Mouse (Mus musculus) kidney, embryonic 15.5 days (tissue): Measurements from ENCODE around the gene Acvr1. TPM values are rescaled to one million over a fixed set of nuclear protein-coding genes. Genes with fewer than 3 reads are reported as not detected.

Experiments
- ATAC-seq: fragments of 200-750 bp; cut with Nextera tagmentation; replicated peaks from 2 replicates; pipeline ENCODE4 v1.8.0; 2017; ENCODE audit warnings: moderate TSS enrichment; ENCODE audit not compliant: low FRiP score
- H3K27ac ChIP-seq: fragments of 300-500 bp; sonication (generic); 2 replicates; pipeline ENCODE4 v1.5.1; 2015; ENCODE audit warnings: mild to moderate bottlenecking, inconsistent platforms
- H3K27me3 ChIP-seq: fragments of 300-500 bp; sonication (generic); 2 replicates; pipeline ENCODE4 v1.6.1; 2015; ENCODE audit warnings: inconsistent platforms
- H3K36me3 ChIP-seq: fragments of 300-500 bp; sonication (generic); 2 replicates; pipeline ENCODE4 v1.6.1; 2015; ENCODE audit warnings: inconsistent platforms
- H3K4me1 ChIP-seq: fragments of 300-500 bp; sonication (generic); 2 replicates; pipeline ENCODE4 v1.6.1; 2015; ENCODE audit warnings: inconsistent platforms
- H3K4me2 ChIP-seq: fragments of 300-500 bp; sonication (generic); 2 replicates; pipeline ENCODE4 v1.6.1; 2015; ENCODE audit warnings: moderate library complexity, mild to moderate bottlenecking, inconsistent platforms
- H3K4me3 ChIP-seq: fragments of 300-500 bp; sonication (generic); replicated peaks from 2 replicates; pipeline ENCODE4 v1.5.1; 2015; ENCODE audit warnings: mild to moderate bottlenecking, inconsistent platforms
- H3K9ac ChIP-seq: fragments of 300-500 bp; sonication (generic); 2 replicates; pipeline ENCODE4 v1.6.1; 2015; ENCODE audit warnings: mild to moderate bottlenecking, inconsistent platforms
- H3K9me3 ChIP-seq: fragments of 300-500 bp; sonication (generic); replicated peaks from 2 replicates; pipeline ENCODE4 v1.6.1; 2016; ENCODE audit warnings: inconsistent platforms
- WGBS: fragments of 180-500 bp; shearing (Covaris S2); methylation state at CpG from one replicate; pipeline ENCODE4 v1.1.7; 2015; ENCODE audit warnings: mixed read lengths; 5-methylcytosine and 5-hydroxymethylcytosine counted together
- polyA plus RNA-seq: library from polyadenylated mRNA; unstranded; fragments of >200 nt; fragmentation: Nextera tagmentation; extraction: Ambion mirVana; gene quantifications from 2 replicates; pipeline ENCODE4 v1.2.1, GENCODE M21; 2015

Gene Acvr1
- polyA plus RNA-seq, 1 experiment from 2014 or later: 5.7 TPM

DNA sequence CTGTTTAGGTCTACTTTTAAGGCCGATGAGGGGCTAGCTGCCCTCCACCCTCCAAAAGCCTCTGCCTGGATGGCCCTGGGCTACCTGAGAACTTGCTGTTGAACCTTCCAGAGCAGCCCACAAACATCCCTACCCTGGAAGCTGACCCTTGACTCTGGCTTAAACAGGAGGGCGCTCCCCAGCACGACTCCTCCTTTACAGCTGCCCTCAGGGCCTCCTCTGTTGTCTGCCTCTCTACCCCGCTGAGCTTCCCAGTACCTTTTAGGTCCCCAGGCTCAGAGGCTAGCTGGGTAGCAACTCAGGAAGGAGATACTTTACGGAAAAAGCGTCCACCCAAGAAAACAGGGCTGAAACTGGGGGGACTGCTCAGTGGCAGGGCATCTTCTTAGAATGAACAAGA is 15.1 kb downstream of the Acvr1 start:
- Histone ChIP-seq H3K27ac (0 out of 2 replicates have a peak overlapping the region, but pooled peaks have one; percentile 60), H3K4me1 (peaks cover 53% of the 10 kb centered on the region), H3K36me3 (no peaks in the 10 kb centered on the region), H3K9ac (no peak overlapping the region), H3K4me3 (no peak overlapping the region), H3K27me3 (no peaks in the 10 kb centered on the region), H3K4me2 (no peak overlapping the region), H3K9me3 (no peaks in the 10 kb centered on the region)
- ATAC-seq: 0 out of 2 replicates have a peak, but pooled peaks have one; percentile 27
- 38% methylated on average over 6 of the region's 6 CpGs for WGBS

DNA sequence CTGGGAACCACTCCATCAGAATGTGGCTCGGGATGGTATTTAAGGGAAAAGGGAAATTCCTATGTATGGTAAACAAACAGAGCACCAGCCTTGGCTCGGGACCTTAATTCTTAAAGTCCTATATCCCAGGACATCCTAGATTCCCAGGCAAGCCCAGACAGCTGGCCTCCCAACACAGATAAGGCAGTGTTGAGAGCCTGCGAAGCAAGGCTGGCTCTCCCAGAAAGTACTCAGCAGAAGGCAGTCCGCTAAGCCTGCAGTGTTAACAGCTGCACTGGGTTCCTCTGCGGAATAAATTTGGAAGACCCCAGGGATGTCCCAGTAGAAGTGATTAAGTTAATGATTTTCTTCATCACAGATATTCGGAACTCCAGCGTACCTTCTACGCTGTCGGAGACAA is 16.5 kb downstream of the Acvr1 start:
- no peak overlapping the region for H3K4me3 ChIP-seq
- ATAC-seq: no peak
- no peaks in the 10 kb centered on the region for H3K9me3 ChIP-seq
- H3K27ac ChIP-seq: no peak overlapping the region
- no peaks in the 10 kb centered on the region for H3K36me3 ChIP-seq
- H3K27me3 ChIP-seq: no peaks in the 10 kb centered on the region
- H3K9ac ChIP-seq: no peak overlapping the region
- whole genome bisulfite sequencing: 69% methylated on average over 9 of the region's 9 CpGs
- H3K4me2 ChIP-seq: no peak overlapping the region
- H3K4me1 ChIP-seq: peaks cover 53% of the 10 kb centered on the region

DNA sequence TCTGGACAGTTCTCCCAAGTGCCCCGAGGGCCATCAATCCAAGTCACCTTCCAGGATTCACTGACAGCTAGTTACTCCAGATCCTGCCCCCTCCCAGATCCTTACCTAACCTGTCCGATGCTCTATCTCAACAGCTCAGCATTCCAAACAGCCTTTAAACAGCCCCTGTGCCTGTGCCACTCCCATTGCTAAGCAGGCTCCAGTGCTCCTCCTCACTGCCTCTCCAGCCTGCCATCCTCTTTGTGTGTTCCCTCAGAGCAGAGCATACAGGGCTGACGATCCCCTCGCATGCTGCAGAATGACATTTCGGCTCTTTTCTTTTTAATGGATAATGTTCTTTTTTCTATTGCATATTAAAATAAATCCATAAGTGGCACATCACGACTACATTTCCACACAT is 17.0 kb downstream of the Acvr1 start:
- H3K27ac ChIP-seq: no peak overlapping the region
- no peak for ATAC-seq
- no peak overlapping the region for H3K9ac ChIP-seq
- 54% methylated on average over 6 of the region's 6 CpGs for WGBS
- no peaks in the 10 kb centered on the region for H3K27me3 ChIP-seq
- peaks cover 53% of the 10 kb centered on the region for H3K4me1 ChIP-seq
- no peaks in the 10 kb centered on the region for H3K36me3 ChIP-seq
- H3K9me3 ChIP-seq: no peaks in the 10 kb centered on the region
- no peak overlapping the region for H3K4me3 ChIP-seq
- no peak overlapping the region for H3K4me2 ChIP-seq

DNA sequence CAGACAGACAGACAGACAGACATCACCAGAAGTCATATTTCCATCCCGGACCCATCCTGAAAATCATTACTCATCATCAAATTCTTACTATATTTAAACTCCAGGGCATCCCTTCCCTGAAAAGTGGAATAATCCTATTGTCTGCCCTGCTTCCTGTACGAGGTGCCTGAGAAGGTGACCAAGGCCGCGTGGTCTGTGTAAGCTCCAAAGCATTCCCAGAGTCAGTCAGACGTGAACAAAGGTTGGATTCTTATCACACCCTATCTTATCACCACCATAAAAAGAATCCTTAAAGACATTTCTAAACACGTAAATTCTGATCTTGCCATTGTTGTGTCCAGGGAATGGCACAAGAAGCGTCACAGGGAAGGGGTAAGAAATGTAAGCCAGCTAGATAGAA is 18.0 kb downstream of the Acvr1 start:
- no peak overlapping the region for H3K27ac ChIP-seq
- 43% methylated on average over 7 of the region's 7 CpGs for WGBS

DNA sequence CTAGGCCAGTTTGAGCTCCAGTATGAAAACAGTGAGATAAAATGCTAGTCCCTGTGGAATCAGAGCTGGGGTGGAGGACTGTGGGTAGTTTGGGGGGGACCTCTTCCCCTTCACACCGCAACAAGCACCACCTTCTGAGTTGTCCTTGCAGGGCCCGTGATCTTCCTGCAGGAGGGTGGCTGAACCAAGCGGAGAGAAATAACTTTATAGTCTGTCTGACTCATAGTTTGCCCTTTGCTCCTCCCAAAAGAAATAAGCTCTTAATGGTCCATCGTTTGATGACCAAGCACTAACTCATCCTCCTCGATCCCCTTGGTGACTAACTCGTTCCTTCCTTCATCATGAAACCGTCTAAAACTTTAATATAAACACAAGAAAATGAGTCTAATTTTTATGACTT is 20.7 kb downstream of the Acvr1 start:
- H3K9ac ChIP-seq: no peak overlapping the region
- H3K27ac ChIP-seq: no peak overlapping the region
- WGBS: 64% methylated on average over 7 of the region's 7 CpGs
- H3K4me2 ChIP-seq: no peak overlapping the region
- H3K9me3 ChIP-seq: no peaks in the 10 kb centered on the region
- H3K27me3 ChIP-seq: no peaks in the 10 kb centered on the region
- ATAC-seq: no peak
- no peak overlapping the region for H3K4me3 ChIP-seq
- peaks cover 29% of the 10 kb centered on the region for H3K4me1 ChIP-seq
- H3K36me3 ChIP-seq: no peaks in the 10 kb centered on the region

More for the DNA sequence above, 18.0 kb downstream of the Acvr1 start:
- Histone ChIP-seq H3K9ac (no peak overlapping the region), H3K27me3 (no peaks in the 10 kb centered on the region), H3K4me1 (peaks cover 49% of the 10 kb centered on the region), H3K4me3 (no peak overlapping the region), H3K36me3 (no peaks in the 10 kb centered on the region), H3K4me2 (no peak overlapping the region), H3K9me3 (no peaks in the 10 kb centered on the region)
- ATAC-seq: no peak

DNA sequence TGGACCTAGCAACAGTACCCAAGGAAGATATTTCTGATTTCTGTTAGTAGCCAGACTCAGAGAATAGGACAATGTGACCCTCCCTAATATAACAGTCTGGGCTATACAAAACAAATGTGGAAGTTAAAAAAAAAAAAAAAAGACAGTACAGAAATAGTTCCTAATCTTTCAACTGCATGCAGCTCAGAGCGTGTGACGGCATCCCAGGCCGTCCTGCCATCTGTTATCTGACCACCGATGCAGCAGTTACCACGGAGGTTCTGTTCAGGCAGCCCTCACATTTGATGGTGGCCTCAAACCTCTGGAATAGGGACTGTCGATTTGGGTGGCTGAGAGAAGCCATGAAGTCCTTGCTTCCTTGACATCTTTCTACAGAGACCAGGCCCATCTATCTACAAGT is 22.6 kb downstream of the Acvr1 start:
- Histone ChIP-seq H3K36me3 (no peaks in the 10 kb centered on the region), H3K27ac (no peak overlapping the region), H3K9ac (no peak overlapping the region), H3K27me3 (no peaks in the 10 kb centered on the region), H3K4me3 (no peak overlapping the region), H3K9me3 (no peaks in the 10 kb centered on the region), H3K4me1 (peaks cover 16% of the 10 kb centered on the region), H3K4me2 (no peak overlapping the region)
- ATAC-seq: no peak
- WGBS: 90% methylated on average over 6 of the region's 6 CpGs

DNA sequence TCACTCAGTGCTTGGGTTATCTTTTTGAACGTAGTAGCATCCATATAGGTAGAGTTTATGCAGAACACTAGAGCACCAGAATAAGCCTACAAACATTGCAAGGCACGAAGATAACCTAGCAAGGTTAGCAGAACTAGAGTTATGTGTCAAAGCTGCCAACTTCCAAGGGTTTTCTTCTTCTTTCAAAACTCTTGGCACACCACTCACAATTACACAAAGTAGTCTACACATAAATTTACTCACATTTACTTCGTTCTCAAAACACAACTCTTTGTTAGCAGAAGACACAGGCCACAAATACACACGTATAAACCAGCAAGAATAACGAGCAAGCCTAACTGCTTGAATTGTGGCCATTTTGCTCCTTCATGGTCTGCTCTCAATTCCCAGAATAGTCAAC is 23.7 kb downstream of the Acvr1 start:
- no peaks in the 10 kb centered on the region for H3K27me3 ChIP-seq
- ATAC-seq: no peak
- H3K4me2 ChIP-seq: no peak overlapping the region
- no peak overlapping the region for H3K4me3 ChIP-seq
- H3K36me3 ChIP-seq: no peaks in the 10 kb centered on the region
- H3K9ac ChIP-seq: no peak overlapping the region
- H3K27ac ChIP-seq: no peak overlapping the region
- peaks cover 19% of the 10 kb centered on the region for H3K4me1 ChIP-seq
- 88% methylated on average over 5 of the region's 5 CpGs for WGBS
- H3K9me3 ChIP-seq: no peaks in the 10 kb centered on the region

DNA sequence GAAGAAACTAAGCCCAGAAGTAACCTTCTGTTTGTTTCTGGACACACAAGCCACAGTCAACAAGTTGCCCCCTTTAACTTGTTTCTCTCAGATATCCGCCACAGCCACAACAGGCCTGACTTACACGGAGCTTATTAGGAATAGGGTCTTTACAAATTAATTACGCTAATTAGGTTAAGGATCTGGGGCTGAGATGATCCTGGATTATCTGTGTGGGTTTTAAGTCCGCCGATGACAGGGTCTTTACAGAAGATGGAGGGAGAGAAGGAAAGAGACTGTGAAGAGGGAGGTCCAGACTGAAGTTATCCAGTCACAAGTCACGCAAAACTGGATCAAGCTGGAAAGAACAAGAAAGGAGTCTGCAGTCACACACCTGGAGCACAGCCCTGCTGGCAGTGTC is 28.8 kb downstream of the Acvr1 start:
- WGBS: 90% methylated on average over 6 of the region's 6 CpGs
- no peak overlapping the region for H3K4me3 ChIP-seq
- ATAC-seq: no peak
- no peaks in the 10 kb centered on the region; the same call in 1 of the 2 replicates for H3K36me3 ChIP-seq
- H3K4me2 ChIP-seq: no peak overlapping the region
- no peak overlapping the region for H3K9ac ChIP-seq
- peaks cover 44% of the 10 kb centered on the region for H3K4me1 ChIP-seq
- no peaks in the 10 kb centered on the region for H3K27me3 ChIP-seq
- no peaks in the 10 kb centered on the region for H3K9me3 ChIP-seq
- no peak overlapping the region for H3K27ac ChIP-seq

DNA sequence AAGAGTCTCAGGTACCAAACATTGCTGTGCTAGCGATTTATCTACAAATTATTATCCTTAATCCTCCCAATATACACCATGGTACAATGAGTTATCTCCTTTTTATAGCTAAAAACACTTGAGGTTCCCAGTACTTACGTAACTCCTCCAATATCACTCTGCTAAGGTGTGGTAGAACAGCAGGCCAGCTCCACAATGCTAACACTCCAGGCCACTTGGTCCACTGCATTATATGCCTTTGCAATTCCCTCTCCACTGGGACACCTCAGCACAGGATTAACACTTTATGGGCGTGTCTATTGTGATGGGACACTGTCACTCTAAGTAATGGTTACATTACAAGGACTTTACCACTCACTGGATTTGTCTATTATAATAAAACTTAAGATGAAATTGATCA is 30.2 kb downstream of the Acvr1 start:
- ATAC-seq: no peak
- no peak overlapping the region for H3K27ac ChIP-seq
- WGBS: 92% methylated on average over 3 of the region's 3 CpGs
- H3K4me1 ChIP-seq: peaks cover 57% of the 10 kb centered on the region
- no peak overlapping the region for H3K4me2 ChIP-seq
- H3K9me3 ChIP-seq: no peaks in the 10 kb centered on the region
- H3K9ac ChIP-seq: no peak overlapping the region
- no peaks in the 10 kb centered on the region for H3K27me3 ChIP-seq
- H3K4me3 ChIP-seq: no peak overlapping the region
- H3K36me3 ChIP-seq: no peaks in the 10 kb centered on the region; the same call in 1 of the 2 replicates

DNA sequence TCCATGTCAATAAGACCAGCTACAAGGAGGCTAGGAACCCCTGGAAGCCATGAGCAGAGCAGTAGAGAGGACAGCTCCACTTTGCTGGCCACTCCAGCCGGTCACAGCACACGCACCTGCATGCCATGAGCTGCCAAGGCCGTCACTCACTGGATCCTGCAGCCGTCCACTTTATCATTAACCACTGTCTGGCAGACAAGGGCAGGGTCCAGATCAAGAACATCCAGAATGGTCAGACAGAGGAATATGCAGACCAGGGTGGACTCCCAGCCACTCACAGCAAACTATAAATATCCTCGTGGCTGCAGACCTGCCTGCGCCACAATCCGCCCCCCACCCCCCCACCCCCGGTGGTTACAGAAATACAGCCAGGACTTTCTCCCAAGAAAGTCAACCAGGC is 31.7 kb downstream of the Acvr1 start:
- no peaks in the 10 kb centered on the region for H3K9me3 ChIP-seq
- H3K4me3 ChIP-seq: no peak overlapping the region
- H3K36me3 ChIP-seq: no peaks in the 10 kb centered on the region; the same call in 1 of the 2 replicates
- no peaks in the 10 kb centered on the region for H3K27me3 ChIP-seq
- no peak overlapping the region for H3K27ac ChIP-seq
- H3K4me2 ChIP-seq: no peak overlapping the region
- no peak overlapping the region for H3K9ac ChIP-seq
- 64% methylated on average over 8 of the region's 8 CpGs for WGBS
- H3K4me1 ChIP-seq: peaks cover 70% of the 10 kb centered on the region
- ATAC-seq: peak; percentile 52

DNA sequence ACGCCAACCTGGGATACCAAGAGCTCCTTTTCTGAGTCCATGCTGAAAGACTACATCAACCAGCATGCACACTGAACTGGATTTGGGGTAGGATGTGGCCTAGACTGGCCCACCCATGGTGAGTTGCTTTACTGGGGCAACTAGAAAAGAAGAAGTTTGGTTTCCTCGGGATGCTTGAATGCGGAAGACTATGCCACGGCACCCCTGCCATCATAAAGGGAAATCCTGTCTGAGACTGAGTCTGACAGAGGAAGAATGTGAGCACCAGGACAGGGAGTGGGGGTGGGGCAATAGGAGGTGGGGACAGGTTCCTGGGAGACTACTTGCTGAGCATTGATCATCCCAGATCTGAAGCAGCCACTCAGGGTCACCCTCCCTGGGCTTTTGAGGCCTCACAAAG is 32.6 kb downstream of the Acvr1 start:
- H3K9me3 ChIP-seq: no peaks in the 10 kb centered on the region
- 0 out of 2 replicates have a peak overlapping the region, but pooled peaks have one; percentile 78 for H3K27ac ChIP-seq
- H3K4me1 ChIP-seq: peaks cover 76% of the 10 kb centered on the region
- H3K36me3 ChIP-seq: no peaks in the 10 kb centered on the region; the same call in 1 of the 2 replicates
- no peaks in the 10 kb centered on the region for H3K27me3 ChIP-seq
- whole genome bisulfite sequencing: 75% methylated on average over 4 of the region's 4 CpGs
- H3K4me2 ChIP-seq: no peak overlapping the region
- ATAC-seq: no peak
- H3K4me3 ChIP-seq: no peak overlapping the region
- no peak overlapping the region for H3K9ac ChIP-seq

DNA sequence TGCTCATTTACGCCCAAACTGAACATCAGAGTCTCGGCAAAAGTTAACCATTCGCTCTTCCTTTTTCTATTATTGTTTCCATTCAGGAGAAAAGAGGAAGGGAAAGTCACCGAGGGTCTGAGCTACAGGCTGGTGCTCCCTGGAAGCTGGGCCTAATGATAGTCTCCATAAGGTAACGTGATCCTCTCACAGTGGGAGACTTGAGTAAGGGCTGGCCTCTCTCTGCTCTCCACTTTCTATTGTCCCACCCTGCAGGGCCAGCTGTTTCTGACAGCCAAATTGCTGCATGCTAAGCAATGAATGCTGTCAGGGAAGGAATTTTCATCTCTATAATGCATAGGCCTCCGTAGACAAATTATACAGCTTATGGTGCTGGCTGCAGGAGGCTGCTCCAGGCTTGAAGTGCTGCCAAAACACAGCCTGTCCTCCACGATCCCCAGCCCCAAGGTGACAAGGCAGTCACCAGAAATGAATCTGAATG is 33.4 kb downstream of the Acvr1 start:
- Histone ChIP-seq H3K27me3 (no peaks in the 10 kb centered on the region), H3K27ac (peak overlapping the region; percentile 78), H3K4me1 (peaks cover 70% of the 10 kb centered on the region), H3K36me3 (no peaks in the 10 kb centered on the region; the same call in 1 of the 2 replicates), H3K4me3 (no peak overlapping the region), H3K9me3 (no peaks in the 10 kb centered on the region), H3K4me2 (peak overlapping the region; percentile 12; the same call in 1 of the 2 replicates), H3K9ac (no peak overlapping the region)
- 0 out of 2 replicates have a peak, but pooled peaks have one; percentile 49 for ATAC-seq
- 23% methylated on average over 7 of the region's 7 CpGs for WGBS

DNA sequence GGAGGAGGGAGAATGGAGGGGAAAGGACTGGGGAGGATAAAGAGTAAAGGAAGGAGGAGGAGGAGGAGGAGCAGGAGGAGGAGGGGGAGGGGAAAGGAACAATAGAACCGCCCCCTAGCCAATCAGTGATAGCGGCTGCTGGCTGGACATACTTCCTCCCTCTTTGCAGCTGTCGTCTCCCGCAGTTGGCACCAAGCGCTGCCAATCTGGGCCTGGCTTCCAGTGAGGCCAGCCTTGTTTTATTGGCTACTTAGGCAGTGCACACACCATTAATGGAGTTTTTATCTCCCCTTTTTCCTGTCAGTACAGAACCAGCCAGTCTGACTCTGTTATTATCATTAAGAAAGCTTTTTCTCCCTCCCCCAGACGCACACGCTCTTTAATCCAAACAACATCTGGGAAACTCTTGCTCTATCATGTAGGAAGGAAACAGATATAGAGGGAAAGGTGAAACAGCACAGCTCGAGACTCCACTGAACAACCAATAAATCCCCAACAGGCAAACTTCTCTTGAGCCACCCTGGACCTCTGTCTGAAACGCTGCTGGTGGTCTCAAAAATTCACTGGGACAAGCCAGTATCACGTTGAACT is 34.6 kb downstream of the Acvr1 start:
- Histone ChIP-seq H3K27me3 (no peaks in the 10 kb centered on the region), H3K9me3 (no peaks in the 10 kb centered on the region), H3K27ac (peak overlapping the region; percentile 79), H3K4me3 (peak overlapping the region; percentile 14; the same call in 1 of the 2 replicates), H3K4me1 (peaks cover 75% of the 10 kb centered on the region), H3K36me3 (no peaks in the 10 kb centered on the region; the same call in 1 of the 2 replicates), H3K4me2 (peak overlapping the region; percentile 53), H3K9ac (no peak overlapping the region)
- ATAC-seq: peak; percentile 83
- 8% methylated on average over 10 of the region's 10 CpGs for WGBS
